Mouse (Mus musculus): ENCODE data around the gene Kdm7a.

The Kdm7a gene

DNA sequence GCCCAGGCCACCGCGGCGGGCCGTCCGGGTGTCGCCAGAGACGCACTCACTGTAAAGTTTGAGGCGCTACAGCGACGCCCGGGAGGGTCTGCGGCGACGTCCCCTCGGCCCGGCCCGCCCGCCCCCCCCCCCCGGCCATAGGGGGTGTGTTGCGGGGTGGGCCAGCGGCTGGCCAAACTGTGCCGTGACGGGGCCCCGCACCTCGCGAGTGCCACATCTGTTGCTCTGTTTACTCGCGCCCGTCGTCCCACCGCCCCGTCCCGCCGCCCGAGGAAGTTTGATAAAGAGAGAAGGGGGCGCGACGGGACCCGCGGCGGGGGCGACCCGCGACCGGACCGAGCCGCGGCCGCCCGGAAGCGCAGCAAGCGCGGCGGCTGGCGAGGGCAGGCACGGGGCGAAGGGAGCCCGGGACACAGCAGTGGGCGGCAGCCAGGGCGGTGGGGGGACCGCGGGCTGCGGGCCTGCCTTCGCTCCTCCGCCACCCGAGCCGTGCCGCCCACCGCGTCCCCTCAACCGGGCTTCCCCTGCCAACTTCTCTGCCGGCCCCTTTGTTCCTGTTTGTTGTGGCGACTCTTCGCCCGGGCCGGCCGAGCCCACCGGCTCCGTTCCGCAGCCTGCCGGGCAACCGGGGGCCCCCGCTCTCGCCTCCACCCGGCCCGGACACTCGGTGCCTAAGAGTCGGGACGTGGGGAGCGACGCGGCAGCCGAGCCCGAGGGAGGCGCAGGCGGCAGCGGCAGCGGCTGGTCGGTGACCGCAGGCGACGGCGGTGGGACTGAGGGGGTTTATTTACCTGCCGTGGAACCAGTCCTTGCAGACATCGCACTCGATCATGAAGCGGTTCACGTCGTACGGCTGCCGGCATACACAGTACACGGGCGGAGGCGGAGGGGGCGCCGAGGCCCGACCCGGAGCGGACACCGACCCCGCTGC, 674 bp downstream of the Kdm7a start:
- DNase-seq (ENCODE audit: low spot score in 2 of 2) = peak in 1 of 2 experiments; percentile 54

DNA sequence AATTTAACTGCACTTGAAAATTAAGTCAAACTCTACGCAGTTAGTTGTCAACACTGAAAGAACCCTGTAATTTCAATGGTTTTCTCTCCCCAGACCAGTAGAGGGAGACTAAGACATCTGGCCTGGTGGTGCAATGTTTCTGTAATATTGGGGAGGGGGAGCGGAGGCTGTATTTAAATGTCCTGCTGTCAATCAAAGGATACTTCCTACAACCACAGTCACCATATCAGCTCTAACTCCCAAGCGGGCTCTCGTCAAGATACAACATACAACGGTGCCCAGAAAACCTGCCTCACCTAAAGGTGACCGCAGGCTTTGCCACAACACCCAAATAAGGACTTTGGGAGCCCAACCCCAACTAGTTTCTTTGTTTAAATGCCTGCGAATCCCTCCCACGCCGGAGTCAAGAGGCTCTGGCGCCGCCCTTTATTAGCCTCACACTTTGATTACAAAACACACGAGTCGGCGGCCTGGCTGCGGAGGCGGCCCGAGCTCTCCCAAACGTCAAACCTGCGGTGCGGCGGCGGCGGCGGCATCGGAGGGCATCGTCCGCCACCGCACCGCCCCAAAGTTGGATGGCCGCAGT, 1.4 kb downstream of the Kdm7a start:
- DNase-seq (ENCODE audit: low spot score in 2 of 2) = peak; percentile 29 to 37

DNA sequence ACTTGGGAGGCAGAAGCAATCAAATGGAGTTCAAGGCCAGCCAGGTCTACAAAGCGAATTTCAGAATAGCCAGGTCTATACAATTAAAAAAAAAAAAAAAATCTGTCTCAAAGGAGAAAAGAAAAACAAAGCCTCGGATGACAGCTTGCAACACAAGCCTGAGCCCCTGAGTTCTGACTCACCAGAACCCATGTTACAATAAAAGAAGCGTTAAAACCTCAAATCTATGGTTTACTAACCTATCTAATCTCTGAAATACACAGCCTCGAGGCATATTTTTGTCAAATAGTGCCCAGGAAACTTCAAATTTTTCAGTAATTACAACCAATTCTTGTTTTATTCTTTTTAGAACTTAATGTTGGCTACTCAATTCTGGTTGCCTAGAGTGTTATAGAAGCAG, 2.1 kb downstream of the Kdm7a start:
- DNase-seq (ENCODE audit: low spot score in 2 of 2) = no peak

DNA sequence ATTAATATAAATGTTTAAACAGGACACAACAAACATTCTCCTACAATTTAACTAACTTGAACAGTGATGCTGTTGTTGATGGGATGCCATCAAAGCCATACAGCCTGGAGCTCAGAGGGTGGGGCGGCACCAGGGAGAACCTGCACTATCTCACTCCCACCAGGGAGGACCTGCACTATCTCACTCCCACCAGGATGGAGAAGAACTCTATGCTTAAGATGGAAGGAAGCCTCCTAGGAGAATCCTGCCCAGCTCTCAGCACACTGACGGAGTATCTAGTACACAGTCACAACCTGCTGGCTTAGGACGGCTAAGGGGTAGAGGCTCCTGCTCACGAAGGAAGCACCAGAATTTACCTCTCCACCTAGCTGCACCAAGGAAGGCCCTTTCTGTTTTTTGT, 3.4 kb downstream of the Kdm7a start:
- DNase-seq (ENCODE audit: low spot score in 2 of 2) = no peak

DNA sequence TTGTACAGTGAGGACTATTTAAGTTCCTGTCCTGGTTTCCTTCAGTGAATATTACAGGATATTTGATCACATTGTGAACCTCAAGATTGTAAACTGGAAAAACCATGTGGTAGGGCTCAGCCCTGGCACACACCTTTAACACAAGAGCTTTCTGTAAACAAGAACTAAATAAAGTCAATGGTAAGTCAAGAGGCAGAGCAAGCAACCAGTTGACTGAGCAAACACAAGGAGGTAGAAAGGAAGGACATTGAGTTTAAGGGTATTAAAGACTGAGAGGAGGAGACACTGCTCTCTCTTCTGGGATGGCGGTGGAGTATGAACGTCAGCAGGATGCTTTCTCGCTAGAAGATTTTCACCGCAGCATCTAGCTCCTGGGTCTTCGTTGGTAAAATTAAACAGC, 13.6 kb downstream of the Kdm7a start:
- DNase-seq (ENCODE audit: low spot score in 2 of 2) = no peak

DNA sequence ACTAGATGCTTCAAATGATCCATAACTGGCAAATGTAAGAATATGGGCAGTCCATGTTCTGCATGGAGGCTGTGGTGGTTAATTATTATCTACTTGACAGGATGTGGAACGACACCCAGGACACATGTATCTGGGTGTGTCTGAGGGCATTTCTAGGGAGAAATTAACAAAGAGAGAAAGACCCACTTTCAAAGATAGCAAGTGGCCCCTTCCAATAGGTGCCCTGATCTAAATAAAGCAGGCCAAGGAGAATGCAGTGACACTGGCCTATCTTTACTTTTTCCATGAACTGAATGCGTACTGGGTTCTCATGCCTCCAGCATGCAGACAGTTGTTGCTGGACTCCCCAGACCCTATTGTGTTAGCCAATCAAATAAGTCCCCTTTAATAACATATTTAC, 15.1 kb downstream of the Kdm7a start:
- DNase-seq (ENCODE audit: low spot score in 2 of 2) = no peak

DNA sequence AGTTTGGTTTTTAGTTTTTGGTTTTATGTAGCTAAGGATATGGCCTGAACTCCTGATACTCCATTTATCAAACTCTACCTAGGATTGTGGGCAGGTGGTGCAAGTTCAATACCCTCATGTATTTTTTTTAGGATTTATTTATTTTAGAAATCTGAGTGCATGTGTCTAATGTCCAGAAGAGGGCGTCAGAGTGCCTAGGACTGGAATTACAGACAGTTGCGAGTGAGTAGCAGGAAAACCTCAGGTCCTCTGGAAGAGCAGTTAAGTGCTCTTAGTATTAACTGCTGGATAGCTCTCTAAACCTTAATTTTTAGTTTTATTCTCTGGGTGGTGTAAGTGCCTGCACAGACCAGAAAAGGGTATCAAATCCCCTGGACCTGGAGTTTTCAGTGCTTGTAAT, 19.4 kb downstream of the Kdm7a start:
- DNase-seq (ENCODE audit: low spot score in 2 of 2) = no peak

DNA sequence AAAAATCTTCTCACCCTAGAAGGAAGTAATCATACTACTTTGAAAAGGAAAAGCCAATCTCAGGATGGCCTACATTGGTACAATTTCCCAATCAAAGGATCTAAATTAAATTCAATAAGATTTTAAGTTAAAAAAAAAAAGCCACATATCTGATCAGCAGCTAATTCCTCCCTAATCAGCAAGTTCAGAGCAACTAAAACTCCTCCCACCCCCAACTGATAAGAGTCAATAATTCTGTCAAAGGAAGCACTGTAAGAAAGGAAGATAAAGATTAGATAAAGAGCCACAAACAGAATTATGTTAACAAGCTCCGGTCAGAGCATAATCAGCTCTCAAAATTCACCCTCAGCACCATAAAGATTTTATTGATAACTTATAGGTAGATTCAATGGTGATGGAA, 37.5 kb downstream of the Kdm7a start:
- no peak for DNase-seq (ENCODE audit: low spot score in 2 of 2)

DNA sequence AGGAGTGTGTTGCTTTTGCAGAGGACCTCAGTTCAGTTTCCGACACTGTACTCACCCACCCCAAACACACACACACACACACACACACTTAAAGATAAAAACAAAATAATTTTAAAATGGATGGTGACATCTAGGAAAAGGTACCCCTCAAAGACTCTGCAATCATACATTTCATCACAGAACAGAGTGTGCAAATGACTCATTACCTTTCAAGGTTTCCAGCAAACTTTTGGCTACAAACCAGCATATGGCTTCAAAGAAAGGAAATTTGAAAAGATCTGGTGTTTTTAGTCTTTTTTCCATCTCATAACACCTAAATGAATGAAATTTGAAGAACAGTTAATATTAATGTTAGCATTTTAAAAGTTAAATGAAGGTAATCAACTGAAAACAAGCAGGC, 41.7 kb downstream of the Kdm7a start:
- no peak for DNase-seq (ENCODE audit: low spot score in 2 of 2)

DNA sequence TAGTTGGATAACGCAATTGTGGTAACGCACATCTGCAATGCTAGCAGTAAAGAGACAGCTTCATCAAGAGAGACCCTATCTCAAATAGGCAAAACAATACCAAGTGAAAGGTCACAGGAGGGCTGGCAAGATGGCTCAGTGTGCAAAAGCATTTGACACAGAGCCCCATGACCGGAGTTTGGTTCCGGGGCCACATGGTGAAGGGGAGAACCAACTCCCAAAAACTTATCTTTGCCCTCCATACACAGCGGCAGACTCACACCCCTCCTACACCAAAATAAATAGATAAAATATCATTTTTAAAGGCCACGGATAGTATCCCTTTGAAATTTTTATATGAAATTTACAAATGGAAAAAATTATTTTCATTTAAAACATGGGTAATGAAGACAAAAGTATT, 44.6 kb downstream of the Kdm7a start:
- no peak for DNase-seq (ENCODE audit: low spot score in 2 of 2)

DNA sequence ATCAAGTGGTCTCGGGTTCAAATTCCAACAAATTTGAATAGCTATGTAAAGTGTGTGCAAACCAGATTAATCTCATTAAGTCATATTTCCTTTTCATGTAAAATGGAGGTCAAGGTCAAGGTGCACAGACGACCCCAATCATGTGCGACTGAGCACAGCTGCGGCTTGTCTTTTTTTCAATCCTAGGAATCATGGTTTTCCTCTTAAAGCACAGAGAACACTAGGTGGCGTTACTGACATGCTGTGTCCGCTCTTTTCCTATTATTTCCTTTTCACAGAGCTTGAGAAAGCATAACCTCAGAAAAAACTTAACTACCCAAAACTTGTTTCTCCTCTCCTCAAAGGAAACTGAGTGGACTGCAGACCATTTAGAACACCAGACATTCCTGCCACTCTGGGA, 60.5 kb downstream of the Kdm7a start:
- DNase-seq (ENCODE audit: low spot score in 2 of 2) = no peak

DNA sequence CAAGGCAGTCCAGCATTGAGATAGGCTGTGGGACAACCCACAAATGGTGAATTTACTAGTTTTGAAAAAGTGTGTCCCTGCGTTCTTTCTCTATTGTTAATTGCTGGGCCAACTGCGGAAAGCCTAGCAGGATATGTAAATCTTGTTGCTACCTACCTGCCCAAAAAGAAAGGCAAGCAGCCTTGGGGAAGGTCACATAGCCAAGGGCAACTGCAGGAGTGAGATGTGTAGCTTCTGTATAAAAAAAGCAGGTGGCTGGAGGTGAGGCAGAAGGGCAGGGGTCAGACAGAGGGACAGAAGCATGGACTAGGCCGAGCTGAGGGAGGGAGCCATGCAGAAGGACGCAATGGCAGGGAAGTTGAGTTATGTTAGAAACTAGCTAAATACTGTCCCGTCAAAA, 74.0 kb downstream of the Kdm7a start:
- DNase-seq (ENCODE audit: low spot score in 2 of 2) = no peak

DNA sequence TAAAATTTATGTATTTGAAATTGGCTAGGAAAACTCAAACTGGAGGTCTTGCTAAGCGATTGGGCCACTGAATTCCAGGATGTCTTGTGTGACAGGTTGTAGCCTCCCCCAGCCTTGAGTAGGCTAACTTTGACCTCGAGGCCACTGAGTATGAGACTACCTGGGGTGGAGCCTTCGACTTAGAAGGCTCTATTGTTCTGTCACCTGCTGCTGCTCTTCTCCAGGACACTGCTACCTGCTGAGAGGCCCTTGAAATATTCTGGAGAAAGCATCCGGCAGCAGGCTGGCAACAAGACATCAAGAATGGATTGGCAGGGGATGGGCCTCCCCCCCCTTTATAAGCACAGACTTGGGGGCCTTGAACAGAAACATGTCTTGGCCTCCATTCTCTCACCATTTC, 75.1 kb downstream of the Kdm7a start:
- DNase-seq (ENCODE audit: low spot score in 2 of 2) = no peak

DNA sequence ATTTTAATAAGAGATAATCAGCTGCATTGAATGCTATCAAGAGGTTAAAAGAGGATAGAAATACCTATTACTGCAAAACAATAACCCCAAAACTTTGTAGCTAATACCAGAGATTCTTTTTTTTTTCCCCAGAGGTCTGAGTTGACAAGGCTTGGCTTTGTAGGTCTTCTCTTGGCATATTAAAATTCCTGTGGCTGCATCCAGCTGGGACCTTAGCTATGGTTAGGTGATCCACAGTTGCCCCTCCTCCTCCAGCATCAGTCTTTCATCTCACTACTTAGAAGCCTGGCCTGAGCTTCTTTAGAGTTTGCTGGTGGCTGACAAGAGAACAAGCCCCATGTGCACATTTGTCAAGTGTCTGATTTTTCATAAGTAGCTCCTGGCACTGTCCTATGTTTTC, 81.9 kb downstream of the Kdm7a start:
- DNase-seq (ENCODE audit: low spot score in 2 of 2) = no peak

DNA sequence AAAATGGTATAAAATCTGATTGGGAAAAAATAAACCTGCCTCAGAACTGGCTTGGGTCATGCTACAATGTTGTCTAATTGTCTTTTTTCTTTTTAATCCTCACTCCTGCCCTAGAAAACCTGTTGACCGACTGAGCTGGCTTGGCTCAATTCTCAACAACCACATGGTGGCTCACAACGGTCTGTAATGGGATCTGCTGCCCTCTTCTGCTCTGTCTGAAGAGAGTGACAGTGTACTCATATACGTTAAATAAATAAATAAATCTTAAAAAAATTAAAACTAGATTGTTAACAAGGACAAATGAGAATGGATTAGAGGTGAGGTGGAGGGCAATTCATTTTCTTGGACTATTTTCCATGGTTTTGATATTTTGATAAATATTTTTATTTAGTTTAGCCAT, 85.9 kb downstream of the Kdm7a start:
- DNase-seq (ENCODE audit: low spot score in 2 of 2) = no peak

DNA sequence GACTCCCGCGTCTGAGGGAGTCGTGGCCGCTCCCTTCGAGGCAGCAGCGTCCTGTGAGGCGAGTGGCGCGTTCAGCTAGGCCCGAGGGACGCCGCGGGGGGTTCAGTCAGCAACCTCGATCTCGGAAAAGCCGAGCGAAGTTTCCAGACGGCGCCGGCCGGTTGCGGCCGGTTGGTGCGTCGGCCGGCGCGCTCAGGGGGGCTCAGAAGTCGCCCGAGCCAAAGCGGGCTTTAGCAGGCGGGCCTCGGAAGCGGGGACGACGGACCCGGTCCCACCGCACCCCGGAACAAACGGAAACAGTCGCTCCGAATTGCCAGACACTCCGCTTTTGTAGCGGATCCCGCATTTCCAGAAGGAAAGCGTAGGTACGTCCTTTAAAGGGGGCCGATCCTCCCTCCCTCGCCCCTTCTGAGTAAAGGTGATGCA, 88.1 kb downstream of the Kdm7a start:
- no peak for DNase-seq (ENCODE audit: low spot score in 2 of 2)

DNA sequence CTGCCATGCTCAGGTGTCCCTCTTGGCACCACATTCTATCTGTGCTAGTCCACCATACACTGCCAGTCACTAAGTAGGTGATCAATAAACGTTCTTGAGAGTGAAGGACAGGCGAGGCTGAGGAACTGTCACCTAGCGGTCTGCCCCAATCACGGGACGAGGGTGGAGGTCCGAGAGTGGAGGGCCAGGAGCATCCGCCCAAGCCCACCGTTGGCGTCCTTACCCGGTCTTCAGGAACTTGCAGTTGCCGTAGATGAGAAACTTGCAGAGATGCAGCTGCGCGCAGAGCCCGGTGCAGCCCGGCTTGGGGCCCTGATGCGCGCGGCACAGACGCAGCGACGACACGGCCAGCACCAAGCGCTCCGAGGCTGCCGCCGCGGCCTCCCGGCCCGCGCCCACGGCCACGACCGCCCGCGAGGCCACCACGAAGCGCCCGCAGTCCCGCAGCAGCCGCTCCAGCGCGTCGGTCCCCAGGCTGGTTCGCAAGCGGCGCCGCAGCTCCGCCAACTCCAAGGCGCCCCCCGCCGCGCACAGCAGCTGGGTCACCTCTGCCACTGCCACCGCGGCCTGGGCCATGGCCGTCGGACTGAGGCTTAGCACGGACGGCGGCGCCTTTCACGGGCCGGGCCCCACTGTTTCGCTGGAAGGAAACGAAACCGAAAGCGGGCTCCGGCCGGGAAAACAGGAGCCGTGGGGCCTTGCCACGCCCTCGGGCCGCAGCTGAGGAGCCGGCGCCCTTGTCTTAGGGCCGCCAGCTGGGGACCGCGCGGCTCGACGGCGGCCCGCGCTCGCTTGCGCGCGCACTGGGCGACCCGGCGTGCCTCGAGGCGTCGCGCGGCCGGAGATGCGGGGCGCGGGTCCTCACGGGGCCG, 88.8 kb downstream of the Kdm7a start, which contains the start of gene Parp12:
Gene Parp12 (minus strand): TSS at position 766 of the 872 bp plus-strand sequence.
- DNase-seq (ENCODE audit: low spot score in 2 of 2) = peak in 1 of 2 experiments; percentile 22

DNA sequence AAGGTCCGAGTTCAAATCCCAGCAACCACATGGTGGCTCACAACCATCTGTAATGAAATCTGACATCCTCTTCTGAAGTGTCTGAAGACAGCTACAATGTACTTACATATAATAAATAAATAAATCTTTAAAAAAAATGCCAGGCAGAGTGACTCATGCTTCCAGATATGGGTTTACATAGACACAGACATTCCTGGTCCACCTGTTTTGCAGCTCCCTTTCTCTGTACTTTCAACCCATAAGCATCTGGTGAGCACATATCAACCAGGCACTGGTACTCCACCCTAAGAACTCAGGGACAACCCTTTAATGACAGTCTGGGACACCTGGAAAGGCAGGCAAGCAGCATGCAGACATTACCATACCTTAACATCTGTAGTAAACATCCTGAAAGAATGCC, 91.2 kb downstream of the Kdm7a start:
- no peak for DNase-seq (ENCODE audit: low spot score in 2 of 2)

DNA sequence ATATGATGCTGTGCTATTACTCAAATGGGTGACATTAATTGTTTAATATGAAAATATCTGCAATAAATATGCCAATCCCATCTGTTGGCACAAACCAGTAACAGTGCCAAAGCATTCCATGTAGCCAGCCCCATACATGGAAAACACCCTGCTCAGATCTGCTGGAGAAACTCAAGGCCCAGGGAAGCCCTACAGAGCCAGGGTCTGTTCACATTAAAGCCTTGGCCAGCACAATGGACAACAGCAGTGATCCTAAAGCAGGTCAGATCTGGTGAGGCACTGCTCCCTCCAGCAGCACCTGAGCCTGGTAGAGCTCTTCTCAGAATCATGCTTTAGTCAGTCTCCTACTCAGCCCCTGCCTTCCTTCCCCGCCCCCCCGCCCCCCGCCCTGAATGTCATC, 93.4 kb downstream of the Kdm7a start:
- DNase-seq (ENCODE audit: low spot score in 2 of 2) = no peak

DNA sequence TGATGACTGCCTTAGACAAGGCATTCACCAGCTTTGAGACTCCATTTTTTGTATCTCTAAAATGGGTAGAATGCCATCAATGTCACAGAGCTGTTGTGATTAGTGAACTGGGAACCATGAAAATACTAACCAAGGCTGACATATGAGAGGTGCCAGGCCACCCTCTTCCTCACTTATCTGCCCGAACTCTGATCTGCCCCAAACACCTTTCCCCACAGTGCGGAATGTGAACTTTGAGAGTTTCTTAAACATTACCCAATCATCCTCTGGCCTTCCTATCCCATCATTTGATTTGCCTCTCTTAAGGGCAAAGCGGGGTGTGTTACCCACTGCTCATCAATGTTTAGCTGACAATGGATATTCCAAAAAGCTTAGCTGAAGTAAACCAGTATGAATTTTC, 93.9 kb downstream of the Kdm7a start:
- no peak for DNase-seq (ENCODE audit: low spot score in 2 of 2)

DNA sequence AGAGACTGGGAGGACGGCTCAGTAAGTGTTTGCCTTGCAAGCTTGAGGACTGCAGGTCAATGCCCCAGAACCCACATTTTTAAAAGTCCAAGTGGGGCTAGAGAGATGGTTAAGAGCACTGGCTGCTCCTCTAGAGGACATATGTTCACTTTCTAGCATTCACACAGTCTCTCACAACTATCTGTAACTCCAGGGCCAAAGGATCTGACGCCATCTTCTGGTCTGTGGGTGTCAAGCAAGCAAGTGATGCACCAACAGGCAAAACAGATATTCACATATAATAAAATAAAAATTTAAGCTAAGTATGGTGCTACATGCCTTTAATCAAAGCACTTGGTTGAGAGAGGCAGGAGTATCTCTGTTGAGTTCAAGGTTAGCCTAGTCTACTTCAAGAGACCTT, 99.8 kb downstream of the Kdm7a start:
- no peak for DNase-seq (ENCODE audit: low spot score in 2 of 2)

DNA sequence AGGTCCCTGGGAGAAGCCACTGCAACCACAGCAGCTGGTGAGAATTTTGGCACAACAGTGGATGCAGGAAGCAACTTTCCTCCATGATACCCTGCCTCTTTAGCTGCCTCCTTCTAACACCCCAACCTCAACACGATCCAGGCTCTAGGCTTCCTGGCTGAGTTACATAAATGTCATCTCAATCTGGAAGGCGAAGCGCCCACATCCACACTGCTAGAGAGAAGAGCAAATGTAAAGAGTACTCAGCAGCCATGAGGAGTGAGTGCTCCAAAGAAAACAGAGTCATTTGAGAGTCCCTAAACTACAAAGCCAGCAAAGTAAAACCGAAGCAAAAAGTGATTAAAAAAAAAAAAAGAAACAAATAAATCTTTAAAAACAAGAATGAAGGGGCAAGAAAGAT, 102.0 kb downstream of the Kdm7a start:
- DNase-seq (ENCODE audit: low spot score in 2 of 2) = no peak
